Mouse (Mus musculus): ENCODE measurements around the gene Trove2. TPM values are rescaled to one million over a fixed set of nuclear protein-coding genes. Genes with fewer than 3 reads are reported as not detected.

Gene Trove2
- 14.9 and 15.7 TPM in 2 replicates for polyA plus RNA-seq (2015; fragmentation: Nextera tagmentation; extraction: Ambion mirVana)

DNA sequence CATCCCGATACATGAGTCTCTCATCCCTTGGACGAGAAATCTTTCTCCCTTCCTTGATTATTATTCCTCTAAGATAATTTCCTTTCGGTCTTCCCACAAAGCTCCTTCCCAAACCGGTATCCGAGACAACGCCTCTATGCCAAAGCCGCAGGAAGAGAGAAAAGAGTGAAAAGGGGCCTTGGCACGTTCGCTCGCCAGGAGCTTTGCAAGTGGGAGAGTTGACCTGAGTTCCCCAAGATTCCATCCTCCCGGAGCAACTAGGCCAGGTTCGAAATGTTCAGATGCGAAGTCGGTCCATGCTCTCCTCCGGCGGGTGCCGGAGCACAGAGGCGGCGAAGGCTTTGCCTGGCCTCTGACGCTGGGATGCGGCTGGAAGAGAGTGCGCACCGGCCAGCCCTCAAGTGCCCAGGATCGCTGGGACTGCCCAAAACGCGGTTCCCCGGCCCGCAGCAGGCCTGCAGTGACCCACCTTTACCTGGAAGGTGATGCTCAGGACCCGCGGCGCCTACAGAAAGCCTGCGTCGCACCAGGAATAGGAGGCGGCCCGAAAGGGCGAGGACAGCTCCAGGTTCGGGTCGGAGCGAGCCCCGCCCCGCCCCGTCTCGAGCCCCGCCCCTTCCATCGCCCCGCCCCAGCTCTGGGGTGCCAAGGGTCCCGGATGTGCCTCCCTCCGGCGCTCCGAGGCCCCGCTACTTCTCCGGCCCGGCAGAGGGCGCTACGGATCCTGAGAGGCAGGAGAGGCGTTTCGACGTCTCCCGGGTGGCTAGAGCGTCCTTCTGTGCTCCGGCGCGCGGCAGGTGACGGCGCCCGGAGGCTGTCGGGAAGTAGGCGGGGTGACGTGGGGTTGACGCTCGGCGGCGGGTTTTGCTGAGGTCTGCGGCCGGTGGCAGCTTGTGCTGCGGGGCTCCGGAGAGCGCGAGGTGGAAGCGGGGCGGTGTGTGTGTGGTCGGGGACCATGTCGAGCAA, at the start of gene Trove2, which contains the start of gene Uchl5:
Trove2 (minus strand) TSS at position 623 of the 966 bp plus-strand sequence.
Uchl5 (plus strand) TSS at position 827 of the 966 bp plus-strand sequence.

DNA sequence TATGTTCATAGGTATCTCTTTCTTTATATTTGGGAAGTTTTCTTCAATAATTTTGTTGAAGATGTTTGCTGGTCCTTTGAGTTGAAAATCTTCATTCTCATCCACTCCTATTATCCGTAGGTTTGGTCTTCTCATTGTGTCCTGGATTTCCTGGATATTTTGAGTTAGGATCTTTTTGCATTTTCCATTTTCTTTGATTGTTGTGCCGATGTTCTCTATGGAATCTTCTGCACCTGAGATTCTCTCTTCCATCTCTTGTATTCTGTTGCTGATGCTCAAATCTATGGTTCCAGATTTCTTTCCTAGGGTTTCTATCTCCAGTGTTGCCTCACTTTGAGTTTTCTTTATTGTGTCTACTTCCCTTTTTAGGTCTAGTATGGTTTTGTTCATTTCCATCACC, 60.8 kb downstream of the Trove2 start, which contains the start of gene Glrx2:
Glrx2 (plus strand) TSS at position 301 of the 400 bp plus-strand sequence.

DNA sequence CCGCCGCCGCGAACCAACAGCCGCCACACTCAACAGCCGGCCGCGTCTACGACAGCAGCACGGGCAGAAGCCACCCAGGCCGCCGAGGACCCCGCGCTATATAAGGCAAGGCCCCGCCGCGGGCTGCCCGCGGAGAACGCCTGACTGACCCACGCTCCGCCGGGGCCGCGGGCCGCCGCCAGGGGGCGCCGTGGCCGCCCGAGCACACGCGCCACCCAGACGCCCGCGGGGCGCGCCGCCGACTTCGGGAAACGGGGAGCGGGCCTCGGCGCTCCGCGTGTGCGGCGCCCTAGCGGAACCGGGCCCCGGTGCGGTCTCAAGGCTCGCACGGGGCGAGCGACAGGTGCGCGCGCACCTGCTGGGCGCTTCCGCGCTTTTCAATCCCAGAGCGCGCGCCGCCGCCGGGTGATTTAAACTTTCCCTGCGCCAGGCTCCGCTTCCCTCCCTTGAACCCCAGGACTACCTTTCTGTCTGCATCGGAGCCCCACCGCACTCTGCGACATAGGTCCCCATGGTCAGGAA, 74.1 kb downstream of the Trove2 start, which contains the start of gene Cdc73:
Cdc73 (minus strand) TSS at position 153 of the 522 bp plus-strand sequence.

Other genes with a start within 250 kb of the Trove2 start
- 7.6 and 7.9 TPM in 2 replicates for gene B3galt2, start 136.4 kb downstream of the Trove2 start, polyA plus RNA-seq (2015; fragmentation: Nextera tagmentation; extraction: Ambion mirVana)
- 12.5 and 15.0 TPM in 2 replicates for gene Cdc73, start 74.2 kb downstream of the Trove2 start, polyA plus RNA-seq (2015; fragmentation: Nextera tagmentation; extraction: Ambion mirVana)
- gene Glrx2, start 60.7 kb downstream of the Trove2 start, polyA plus RNA-seq (2015; fragmentation: Nextera tagmentation; extraction: Ambion mirVana): 120 and 137 TPM in 2 replicates
- gene Uchl5, start 204 bp upstream of the Trove2 start, polyA plus RNA-seq (2015; fragmentation: Nextera tagmentation; extraction: Ambion mirVana): 67.8 and 68.0 TPM in 2 replicates
- 79.0 and 80.7 TPM in 2 replicates for gene Rgs2, start 227.1 kb upstream of the Trove2 start, polyA plus RNA-seq (2015; fragmentation: Nextera tagmentation; extraction: Ambion mirVana)

Data from neural tube, postnatal 0 days (tissue).